Mouse (Mus musculus): ENCODE data around the gene Gm14214.

DNA sequence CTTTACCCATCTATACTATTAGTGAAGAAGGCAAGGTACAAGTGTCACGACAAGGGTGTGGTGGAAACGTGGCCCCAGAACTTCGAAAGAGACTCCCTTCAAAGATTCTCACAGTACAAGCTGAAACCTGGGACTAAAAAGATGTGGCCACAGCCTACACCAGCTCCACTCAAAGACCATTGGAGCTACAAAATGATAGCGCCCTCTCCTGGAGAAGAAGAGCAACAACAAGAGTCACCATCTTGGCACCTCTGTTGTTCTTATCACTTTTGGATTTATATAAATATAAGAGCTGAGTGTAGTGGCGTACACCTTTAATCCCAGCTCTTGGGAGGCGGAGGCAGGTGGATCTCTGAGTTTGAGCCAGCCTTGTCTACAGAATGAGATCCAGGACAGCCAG lies 14.0 kb downstream of the Gm14214 start:
- TF ChIP-seq CTCF (IDR thresholded peaks at IDR 0.05; ENCODE audit: control insufficient read depth, insufficient read depth, insufficient read length) (no peak), MYOG (IDR thresholded peaks at IDR 0.05; ENCODE audit: control insufficient read depth, extremely low read depth, insufficient read length) (no peak), USF1 (IDR thresholded peaks at IDR 0.05; ENCODE audit: low read depth) (no peak), FOSL1 (IDR thresholded peaks at IDR 0.05; ENCODE audit: insufficient read depth, low read length, poor library complexity, severe bottlenecking) (no peak), MAX (IDR thresholded peaks at IDR 0.05) (no peak), CEBPB (IDR thresholded peaks at IDR 0.05; ENCODE audit: low read depth) (no peak)

Data from C2C12 (cell line).